Mouse (Mus musculus) ES-E14 (cell line): Measurements from ENCODE around the gene Nacad. TPM values are rescaled to one million over a fixed set of nuclear protein-coding genes. Genes with fewer than 3 reads are reported as not detected.

Source experiments
- DNase-seq: peaks from one replicate; pipeline ENCODE4 v3.0.0-alpha.2; 2013; ENCODE audit warnings: low read depth, low spot score
- H3K27ac ChIP-seq: 2 replicates; pipeline ENCODE4 v1.5.1; 2012; ENCODE audit warnings: low read depth, mild to moderate bottlenecking, low read length, moderate library complexity, mixed read lengths; ENCODE audit not compliant: poor library complexity, insufficient read depth, severe bottlenecking
- H3K36me3 ChIP-seq: 2 replicates; pipeline ENCODE4 v1.6.1; 2012; ENCODE audit warnings: mild to moderate bottlenecking, low read length, moderate library complexity, mixed read lengths; ENCODE audit not compliant: control insufficient read depth, poor library complexity, insufficient read depth, severe bottlenecking
- H3K4me1 ChIP-seq, 2 experiments: fragments of 150-350 bp in 1 of 2; sonication (generic) in 1 of 2; 2 replicates each; pipeline ENCODE4 v1.6.1; 2012; ENCODE audit warnings: low read length in 2 of 2, mild to moderate bottlenecking in 1 of 2, mixed read lengths in 1 of 2; ENCODE audit not compliant: control insufficient read depth in 2 of 2, insufficient read depth in 2 of 2, poor library complexity in 1 of 2
- H3K4me3 ChIP-seq, 2 experiments: fragments of 150-350 bp in 1 of 2; sonication (generic) in 1 of 2; 2 replicates each; pipeline ENCODE4 v1.5.1; 2012; ENCODE audit warnings: low read length in 2 of 2, low read depth in 1 of 2, mild to moderate bottlenecking in 1 of 2, mixed read lengths in 1 of 2; ENCODE audit not compliant: insufficient read depth in 1 of 2, poor library complexity in 1 of 2, severe bottlenecking in 1 of 2
- H3K9ac ChIP-seq: 2 replicates; pipeline ENCODE4 v1.6.1; 2012; ENCODE audit warnings: low read depth, mild to moderate bottlenecking, low read length, mixed read lengths; ENCODE audit not compliant: poor library complexity, insufficient read depth, severe bottlenecking
- H3K9me3 ChIP-seq: fragments of 150-350 bp; sonication (generic); 2 replicates; pipeline ENCODE4 v1.6.1; 2012; ENCODE audit warnings: low read depth, mild to moderate bottlenecking, low read length; ENCODE audit not compliant: control insufficient read depth, insufficient read depth
- CHD2 ChIP-seq: IDR thresholded peaks from 2 replicates; pipeline ENCODE4 v1.6.1; 2014; ENCODE audit warnings: mild to moderate bottlenecking, low read depth, low read length, inconsistent platforms
- HCFC1 ChIP-seq: IDR thresholded peaks from 2 replicates; pipeline ENCODE4 v1.6.1; 2012; ENCODE audit warnings: low read length, inconsistent platforms, borderline replicate concordance; ENCODE audit not compliant: insufficient read depth
- MAFK ChIP-seq: IDR thresholded peaks from 2 replicates; pipeline ENCODE4 v1.6.1; 2014; ENCODE audit warnings: mild to moderate bottlenecking, low read depth, low read length, inconsistent platforms; ENCODE audit not compliant: insufficient read depth
- ZC3H11A ChIP-seq: IDR thresholded peaks from 2 replicates; pipeline ENCODE4 v1.6.1; 2012; ENCODE audit warnings: low read depth, mild to moderate bottlenecking, inconsistent platforms, low read length, borderline replicate concordance
- ZNF384 ChIP-seq: IDR thresholded peaks from 2 replicates; pipeline ENCODE4 v1.6.1; 2012; ENCODE audit warnings: low read depth, low read length, inconsistent platforms
- in situ Hi-C, 2 experiments: fragments of 600-800 bp; cut with MboI; formaldehyde crosslinking; loops; one replicate each; pipeline ENCODE4 v1.15.1; 2025; ENCODE audit warnings: low sequenced_read_pairs in 2 of 2, inconsistent platforms in 1 of 2; ENCODE audit not compliant: unreplicated experiment in 2 of 2
- total RNA-seq: library from RNA; depleted of rRNA; stranded (reverse); fragments of 300-350 nt; gene quantifications from 2 replicates; pipeline ENCODE4 v1.2.3, GENCODE M21; 2012

Nacad gene
- total RNA-seq, 1 experiment = 1.4 TPM

GRCm38 (mm10) chr11:6647831-6648724 lies 42.2 kb upstream of the Nacad start:
- H3K9ac ChIP-seq = no peak overlapping the region
- TF ChIP-seq CHD2 (no peak), ZNF384 (peak; percentile 66; the same call in 1 of the 2 replicates)
- H3K4me3 ChIP-seq = no peak overlapping the region
- no peak overlapping the region for H3K27ac ChIP-seq
- in situ Hi-C loops = no loop called here
- no peak for DNase-seq
- H3K9me3 ChIP-seq = no peaks in the 10 kb centered on the region
- H3K4me1 ChIP-seq = peaks cover 0 to 2% of the 10 kb centered on the region in 2 experiments; a peak in 1 of 4 replicates
- H3K36me3 ChIP-seq = no peaks in the 10 kb centered on the region

DNA sequence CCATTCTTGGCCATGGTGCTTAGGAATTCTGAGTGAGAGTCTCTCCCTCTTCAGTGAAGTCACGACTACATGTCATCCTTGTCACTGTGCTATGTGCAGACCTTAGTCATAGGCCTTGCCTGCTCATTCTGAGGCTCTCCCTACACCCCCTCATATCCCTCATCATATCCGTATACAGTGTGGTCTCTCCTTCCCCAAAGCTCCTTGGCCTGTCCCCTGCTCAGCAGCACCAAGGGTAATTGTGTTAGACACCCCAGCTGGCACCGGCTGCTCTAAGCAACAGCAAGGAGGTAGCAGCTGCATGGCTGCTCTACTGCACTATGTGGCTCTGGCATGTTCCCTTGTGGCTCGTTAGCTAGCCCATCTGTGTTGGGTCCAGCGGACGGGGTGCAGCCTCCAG lies 38.7 kb upstream of the Nacad start:
- in situ Hi-C loops = no loop called here
- Histone ChIP-seq H3K4me1 (peaks cover 0 to 2% of the 10 kb centered on the region in 2 experiments; a peak in 1 of 4 replicates), H3K9me3 (no peaks in the 10 kb centered on the region), H3K27ac (no peak overlapping the region), H3K4me3 (no peak overlapping the region), H3K36me3 (no peaks in the 10 kb centered on the region), H3K9ac (no peak overlapping the region)
- DNase-seq = no peak
- no peak for TF ChIP-seq HCFC1
- no peak for TF ChIP-seq MAFK
- TF ChIP-seq CHD2 = no peak
- TF ChIP-seq ZC3H11A = no peak
- TF ChIP-seq ZNF384 = no peak

DNA sequence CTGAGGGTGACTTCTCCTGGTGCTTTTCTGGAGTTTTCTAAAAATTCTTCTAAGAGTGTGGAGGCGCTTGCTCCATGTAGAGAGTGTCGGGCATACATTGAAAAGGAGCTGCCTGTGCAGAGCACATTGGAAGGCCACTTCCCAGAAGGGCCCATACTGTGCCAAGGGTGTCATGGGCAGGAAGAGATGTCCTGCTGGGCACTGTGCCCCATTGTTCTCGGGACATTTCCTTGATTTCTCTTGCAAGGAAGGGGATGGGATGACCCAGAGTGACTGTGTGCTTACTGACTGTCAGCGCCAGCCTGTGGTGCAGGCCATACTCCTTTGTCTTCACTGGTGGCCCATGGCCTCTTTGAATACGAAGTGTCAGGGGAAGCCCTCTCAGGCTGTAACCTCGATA lies 33.2 kb upstream of the Nacad start:
- no peak overlapping the region for H3K27ac ChIP-seq
- H3K4me1 ChIP-seq = peaks cover 0 to 2% of the 10 kb centered on the region in 2 experiments; a peak in 1 of 4 replicates
- H3K36me3 ChIP-seq = no peaks in the 10 kb centered on the region
- no peak overlapping the region for H3K9ac ChIP-seq
- H3K4me3 ChIP-seq = no peak overlapping the region
- no peak for DNase-seq
- no peaks in the 10 kb centered on the region for H3K9me3 ChIP-seq
- TF ChIP-seq ZNF384 (no peak), MAFK (no peak), CHD2 (no peak), HCFC1 (no peak), ZC3H11A (no peak)
- in situ Hi-C loops = no loop called here

- Histone ChIP-seq H3K4me3 (no peak within 1 kb of the TSS), H3K9me3 (no peaks in the 10 kb centered on the region), H3K27ac (no peak within 1 kb of the TSS), H3K9ac (no peak within 1 kb of the TSS), H3K36me3 (no peaks in the 10 kb centered on the region), H3K4me1 (peaks cover 0 to 2% of the 10 kb centered on the region in 2 experiments; a peak in 1 of 4 replicates)
- DNase-seq = no peak
- TF ChIP-seq HCFC1 = no peak
- no peak for TF ChIP-seq ZC3H11A
- in situ Hi-C loops = no loop called here
These were observed 32.7 kb upstream of the Nacad start, which contains the start of gene Wap for GRCm38 (mm10) chr11:6638537-6638936. Gene Wap, minus strand, starts transcription at chr11:6638637.

DNA sequence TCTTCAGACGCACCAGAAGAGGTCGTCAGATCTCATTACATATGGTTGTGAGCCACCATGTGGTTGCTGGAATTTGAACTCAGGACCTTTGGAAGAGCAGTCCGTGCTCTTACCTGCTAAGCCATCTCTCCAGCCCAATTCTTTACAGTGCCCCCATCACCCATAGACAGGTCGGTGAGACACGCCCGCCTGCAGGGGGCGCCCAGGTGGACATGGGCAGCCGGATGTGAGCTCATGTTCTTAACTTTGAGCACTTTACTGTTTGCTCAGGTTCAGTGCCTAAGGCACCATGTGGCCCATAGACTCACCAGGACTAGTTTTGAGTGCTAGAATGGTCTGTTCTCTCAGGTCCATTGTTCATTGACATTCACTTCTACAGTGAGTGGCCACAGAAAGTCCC lies 30.3 kb upstream of the Nacad start:
- no peaks in the 10 kb centered on the region for H3K9me3 ChIP-seq
- in situ Hi-C loops = no loop called here
- no peak overlapping the region for H3K9ac ChIP-seq
- no peak for DNase-seq
- H3K4me1 ChIP-seq = peaks cover 0 to 2% of the 10 kb centered on the region in 2 experiments; a peak in 1 of 4 replicates
- TF ChIP-seq MAFK (no peak), HCFC1 (no peak), ZC3H11A (no peak), ZNF384 (no peak), CHD2 (no peak)
- H3K27ac ChIP-seq = no peak overlapping the region
- no peak overlapping the region for H3K4me3 ChIP-seq
- H3K36me3 ChIP-seq = no peaks in the 10 kb centered on the region
